Mouse (Mus musculus) limb, embryonic 14.5 days (tissue): ENCODE data around the gene Kctd8. TPM values are rescaled to one million over a fixed set of nuclear protein-coding genes. Genes with fewer than 3 reads are reported as not detected.

Experiments
- ATAC-seq: fragments of 200-750 bp; cut with Nextera tagmentation; 2 replicates; pipeline ENCODE4 v1.8.0; 2017; ENCODE audit warnings: low read depth, moderate number of reproducible peaks, moderate TSS enrichment; ENCODE audit not compliant: low FRiP score
- DNase-seq: peaks from one replicate; pipeline ENCODE4 v3.0.0-alpha.2; 2015; ENCODE audit warnings: low spot score
- H3K27ac ChIP-seq: fragments of 300-500 bp; sonication (generic); replicated peaks from 2 replicates; pipeline ENCODE4 v1.5.1; 2014; ENCODE audit warnings: low read depth, mild to moderate bottlenecking, low read length, moderate library complexity, mixed read lengths
- H3K27me3 ChIP-seq: fragments of 300-500 bp; sonication (generic); 2 replicates; pipeline ENCODE4 v1.6.1; 2014; ENCODE audit warnings: low read length, mixed read lengths; ENCODE audit not compliant: control insufficient read depth, insufficient read depth
- H3K36me3 ChIP-seq: fragments of 300-500 bp; sonication (generic); 2 replicates; pipeline ENCODE4 v1.6.1; 2014; ENCODE audit warnings: mild to moderate bottlenecking, low read length, moderate library complexity, mixed read lengths; ENCODE audit not compliant: control insufficient read depth, insufficient read depth
- H3K4me1 ChIP-seq: fragments of 300-500 bp; sonication (generic); 2 replicates; pipeline ENCODE4 v1.6.1; 2014; ENCODE audit warnings: antibody characterized with exemption, low read length, mixed read lengths; ENCODE audit not compliant: control insufficient read depth, insufficient read depth
- H3K4me2 ChIP-seq: fragments of 300-500 bp; sonication (generic); replicated peaks from 2 replicates; pipeline ENCODE4 v1.6.1; 2014; ENCODE audit warnings: low read depth, mild to moderate bottlenecking, low read length, moderate library complexity; ENCODE audit not compliant: severe bottlenecking
- H3K4me3 ChIP-seq: fragments of 300-500 bp; sonication (generic); replicated peaks from 2 replicates; pipeline ENCODE4 v1.5.1; 2014; ENCODE audit warnings: low read length
- H3K9ac ChIP-seq: fragments of 300-500 bp; sonication (generic); 2 replicates; pipeline ENCODE4 v1.6.1; 2014; ENCODE audit warnings: mild to moderate bottlenecking, low read depth, low read length, moderate library complexity; ENCODE audit not compliant: severe bottlenecking
- H3K9me3 ChIP-seq: fragments of 300-500 bp; sonication (generic); 2 replicates; pipeline ENCODE4 v1.6.1; 2016; ENCODE audit warnings: low read length; ENCODE audit not compliant: control insufficient read depth
- POLR2A ChIP-seq: fragments of 200-500 bp; IDR thresholded peaks from 2 replicates; pipeline ENCODE4 v1.8.0; 2012; ENCODE audit warnings: inconsistent platforms, mild to moderate bottlenecking, moderate library complexity, borderline replicate concordance; ENCODE audit not compliant: insufficient read depth, insufficient read length; ENCODE audit errors: extremely low read depth
- WGBS: fragments of 180-500 bp; shearing (Covaris S2); extraction: QIAGEN DNeasy Blood & Tissue Kit; methylation state at CpG from one replicate; pipeline ENCODE4 v1.1.7; 2014; 5-methylcytosine and 5-hydroxymethylcytosine counted together
- polyA plus RNA-seq, 2 experiments: library from polyadenylated mRNA; depleted of rRNA in 1 of 2; stranded (reverse) in 1 of 2; unstranded in 1 of 2; fragments of >200 nt; fragmentation: Nextera tagmentation in 1 of 2; extraction: Ambion mirVana in 1 of 2; gene quantifications; 2 replicates each; pipeline versions ENCODE4 v1.2.1 to v1.2.3; 2012 to 2014

The Kctd8 gene
- polyA plus RNA-seq, 2 experiments: 1.2 to 1.4 TPM

DNA sequence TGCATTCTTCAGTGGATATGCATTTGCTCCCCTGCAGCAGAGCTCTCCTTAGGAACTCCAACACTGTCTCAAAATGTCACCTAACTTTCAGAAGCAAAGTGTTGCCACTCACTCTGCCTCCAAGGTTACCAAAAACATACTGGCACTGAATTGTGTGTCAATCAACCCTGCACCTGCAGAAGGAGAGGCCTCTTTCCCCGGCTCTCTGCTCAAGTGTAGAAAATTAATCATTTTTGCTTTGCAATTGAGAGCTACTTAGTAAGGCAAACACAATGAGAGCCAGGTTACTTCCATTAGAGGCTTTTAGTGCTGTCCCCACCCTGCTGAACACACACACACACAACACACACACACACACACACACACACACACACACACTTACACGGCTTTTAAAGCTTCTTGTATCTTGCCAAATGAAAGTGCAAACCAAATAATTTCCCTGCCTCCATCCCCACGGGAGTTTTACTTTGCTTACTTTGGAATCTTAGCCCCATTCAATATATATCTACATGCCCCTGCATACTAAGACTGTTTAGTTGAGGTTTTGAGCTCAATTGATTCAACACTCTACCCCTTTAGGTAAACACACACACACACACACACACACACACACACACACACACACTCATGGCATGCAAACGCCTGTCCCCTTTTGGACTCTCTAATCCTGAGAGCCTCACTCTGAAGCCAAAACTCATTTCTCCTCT lies 2.4 kb downstream of the Kctd8 start:
- peak overlapping the region; percentile 97 for H3K4me2 ChIP-seq
- H3K4me1 ChIP-seq: no peaks in the 10 kb centered on the region
- 31% methylated on average over 4 of the region's 4 CpGs for WGBS
- H3K9ac ChIP-seq: no peak overlapping the region
- ATAC-seq: no peak
- peak overlapping the region; percentile 57 for H3K4me3 ChIP-seq
- H3K27me3 ChIP-seq: peaks cover 13% of the 10 kb centered on the region; the same call in 1 of the 2 replicates
- no peak overlapping the region for H3K27ac ChIP-seq
- no peaks in the 10 kb centered on the region for H3K9me3 ChIP-seq
- H3K36me3 ChIP-seq: no peaks in the 10 kb centered on the region
- DNase-seq: peak; percentile 17
- no peak for TF ChIP-seq POLR2A

DNA sequence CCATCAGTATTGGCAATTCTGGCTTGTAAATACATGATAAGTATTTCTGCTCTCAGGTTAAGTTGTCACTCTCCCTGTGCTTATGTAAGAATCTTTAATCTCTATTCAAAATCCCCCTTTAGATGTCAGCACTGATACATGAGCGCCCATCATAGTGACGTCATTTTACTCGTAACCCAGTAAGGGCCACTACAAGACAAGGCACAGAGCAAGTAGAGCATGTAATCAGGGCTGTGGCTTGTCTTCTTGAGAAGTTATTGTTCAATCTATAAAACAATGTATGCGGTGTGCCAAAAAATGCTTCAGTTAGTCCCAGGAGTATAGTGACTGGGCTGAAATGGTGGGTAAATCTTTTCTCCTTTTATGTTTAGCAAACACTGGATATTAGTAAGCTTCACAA lies 13.9 kb downstream of the Kctd8 start:
- TF ChIP-seq POLR2A: no peak
- H3K4me2 ChIP-seq: no peak overlapping the region
- DNase-seq (no peak), ATAC-seq (no peak)
- H3K9ac ChIP-seq: no peak overlapping the region
- no peak overlapping the region for H3K4me3 ChIP-seq
- no peak overlapping the region for H3K27ac ChIP-seq
- no peaks in the 10 kb centered on the region for H3K9me3 ChIP-seq
- no peaks in the 10 kb centered on the region for H3K27me3 ChIP-seq
- WGBS: 73% methylated on average over 4 of the region's 4 CpGs
- no peaks in the 10 kb centered on the region for H3K36me3 ChIP-seq
- no peaks in the 10 kb centered on the region for H3K4me1 ChIP-seq

DNA sequence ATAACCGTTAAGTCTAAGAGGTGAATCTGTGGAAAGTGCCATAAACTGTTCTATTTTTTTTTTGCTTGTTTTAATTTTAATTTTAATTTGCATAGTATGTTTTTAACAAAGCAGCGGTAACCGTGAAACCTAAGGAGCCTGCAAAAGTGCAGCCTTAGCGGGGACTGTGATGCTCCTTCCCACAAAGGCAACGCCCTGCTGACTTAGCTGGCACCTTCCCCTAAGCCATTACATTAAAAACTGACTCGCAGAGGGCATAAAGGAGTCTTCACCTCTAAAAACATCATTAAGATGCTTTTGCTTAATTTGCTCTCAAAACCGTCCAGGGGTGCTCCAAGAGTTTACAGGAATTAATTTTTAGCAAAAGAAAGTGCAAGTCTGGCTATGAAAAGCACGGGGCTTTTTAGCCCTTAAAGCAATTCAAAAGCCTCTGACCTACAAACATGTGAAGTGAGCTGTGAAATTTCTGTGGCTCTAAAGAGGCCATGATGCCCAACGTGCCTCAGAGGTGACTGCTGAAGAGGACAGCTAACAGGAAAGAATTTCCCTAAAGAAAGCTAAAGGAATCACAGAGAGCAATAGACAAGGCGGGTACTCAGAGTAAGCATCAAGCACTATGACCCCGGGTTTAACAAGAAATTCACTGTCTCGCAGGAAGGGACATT lies 16.8 kb downstream of the Kctd8 start:
- no peaks in the 10 kb centered on the region for H3K9me3 ChIP-seq
- H3K4me3 ChIP-seq: no peak overlapping the region
- no peaks in the 10 kb centered on the region for H3K4me1 ChIP-seq
- no peaks in the 10 kb centered on the region for H3K36me3 ChIP-seq
- no peak for TF ChIP-seq POLR2A
- no peak overlapping the region for H3K4me2 ChIP-seq
- no peak for ATAC-seq
- no peak overlapping the region for H3K9ac ChIP-seq
- no peak for DNase-seq
- no peak overlapping the region for H3K27ac ChIP-seq
- WGBS: 70% methylated on average over 12 of the region's 12 CpGs
- H3K27me3 ChIP-seq: no peaks in the 10 kb centered on the region

DNA sequence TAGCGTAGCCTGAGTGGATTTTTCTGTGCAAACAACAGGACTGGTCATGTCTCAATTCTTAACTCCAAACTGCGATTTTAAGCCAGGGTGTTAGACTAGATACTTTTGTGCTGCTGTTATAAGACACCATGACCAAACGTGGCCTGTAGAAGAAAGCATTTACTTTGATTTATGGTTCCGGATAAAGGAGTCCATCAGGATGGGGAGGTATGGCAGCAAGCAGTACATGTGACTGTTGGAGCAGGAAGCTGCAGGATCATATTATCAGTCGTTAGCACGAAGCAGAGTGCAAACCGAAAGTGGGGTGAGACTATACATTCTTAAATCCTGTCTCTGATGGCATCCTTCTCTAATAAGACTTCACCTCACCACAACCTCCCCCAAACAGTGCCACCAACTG lies 28.9 kb downstream of the Kctd8 start:
- no peak overlapping the region for H3K4me2 ChIP-seq
- no peak overlapping the region for H3K27ac ChIP-seq
- no peaks in the 10 kb centered on the region for H3K27me3 ChIP-seq
- no peak overlapping the region for H3K9ac ChIP-seq
- TF ChIP-seq POLR2A: no peak
- H3K36me3 ChIP-seq: no peaks in the 10 kb centered on the region
- ATAC-seq: no peak
- DNase-seq: no peak
- no peaks in the 10 kb centered on the region for H3K9me3 ChIP-seq
- no peak overlapping the region for H3K4me3 ChIP-seq
- WGBS: 67% methylated on average over 7 of the region's 7 CpGs
- H3K4me1 ChIP-seq: no peaks in the 10 kb centered on the region

DNA sequence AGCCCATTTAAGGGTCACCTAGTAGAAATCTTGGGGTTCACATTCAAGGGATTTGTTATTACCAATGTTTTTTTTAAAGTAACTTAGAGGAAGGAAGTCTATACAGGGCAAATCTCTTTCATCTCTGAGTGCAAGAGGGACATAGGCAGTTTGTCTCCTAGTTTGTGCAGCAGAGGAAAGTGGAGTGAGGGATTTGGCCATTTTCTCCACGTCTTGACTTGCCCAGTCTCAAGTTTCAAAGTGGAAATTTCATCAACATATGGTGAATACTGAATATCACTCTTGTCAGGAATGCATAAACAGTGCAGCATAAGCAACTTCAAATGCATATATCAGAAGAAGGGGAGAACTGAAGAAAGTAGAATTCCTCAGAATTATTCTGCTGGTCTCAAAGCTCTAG lies 39.8 kb downstream of the Kctd8 start:
- H3K9ac ChIP-seq: no peak overlapping the region
- TF ChIP-seq POLR2A: no peak
- no peaks in the 10 kb centered on the region for H3K36me3 ChIP-seq
- ATAC-seq (no peak), DNase-seq (no peak)
- H3K4me1 ChIP-seq: no peaks in the 10 kb centered on the region
- H3K9me3 ChIP-seq: no peaks in the 10 kb centered on the region
- H3K27ac ChIP-seq: no peak overlapping the region
- no peak overlapping the region for H3K4me2 ChIP-seq
- no peaks in the 10 kb centered on the region for H3K27me3 ChIP-seq
- WGBS: 12% methylated on average over 1 of the region's 1 CpGs
- no peak overlapping the region for H3K4me3 ChIP-seq
